Mouse (Mus musculus) 416B (cell line): Measurements from ENCODE around the gene Ccnl1.
A peak's percentile ranks its signal among the peaks of the same experiment; 100 is the strongest.

Source experiments
- DNase-seq: peaks from one replicate; pipeline ENCODE4 v3.0.0; 2011; ENCODE audit warnings: low read depth

The Ccnl1 gene

DNA sequence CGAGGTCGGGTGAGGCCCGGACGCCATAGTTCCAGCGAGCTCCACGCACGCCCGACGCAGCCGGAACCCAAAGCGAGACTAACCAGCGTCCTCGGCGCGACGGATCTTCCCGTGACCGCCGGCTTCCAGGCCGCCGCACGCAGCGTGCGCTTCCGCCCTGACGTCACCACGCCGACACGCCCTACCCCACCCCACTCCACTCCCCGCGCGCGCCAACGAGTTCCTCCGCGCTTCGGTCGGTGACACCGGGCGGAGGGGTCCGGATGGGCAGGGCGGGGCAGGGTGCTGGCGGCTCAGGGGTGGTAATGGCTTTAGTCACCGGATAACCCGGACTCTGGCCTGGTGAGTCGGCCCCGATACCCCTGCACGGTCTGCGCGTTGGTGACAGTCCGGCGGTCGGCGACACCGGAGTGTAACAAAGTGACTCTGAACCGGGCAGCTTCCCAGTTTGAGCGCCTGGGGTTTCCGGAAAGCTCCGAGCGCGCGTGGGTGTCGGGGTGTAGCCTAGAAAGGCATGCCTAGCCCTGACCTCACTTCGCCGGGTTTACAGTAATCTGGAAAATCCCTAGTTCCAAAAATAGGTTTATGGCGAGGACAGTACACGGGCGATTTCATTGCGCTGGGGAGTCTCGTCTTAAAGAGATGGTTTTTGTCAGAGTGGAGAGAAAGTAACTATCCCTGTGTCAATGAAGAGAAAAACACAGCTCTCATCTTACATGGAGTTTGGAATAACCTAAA is at the start of gene Ccnl1:
Ccnl1 (minus strand) TSS at position 148 of the 738 bp plus-strand sequence.
- DNase-seq, result peak; percentile 92

DNA sequence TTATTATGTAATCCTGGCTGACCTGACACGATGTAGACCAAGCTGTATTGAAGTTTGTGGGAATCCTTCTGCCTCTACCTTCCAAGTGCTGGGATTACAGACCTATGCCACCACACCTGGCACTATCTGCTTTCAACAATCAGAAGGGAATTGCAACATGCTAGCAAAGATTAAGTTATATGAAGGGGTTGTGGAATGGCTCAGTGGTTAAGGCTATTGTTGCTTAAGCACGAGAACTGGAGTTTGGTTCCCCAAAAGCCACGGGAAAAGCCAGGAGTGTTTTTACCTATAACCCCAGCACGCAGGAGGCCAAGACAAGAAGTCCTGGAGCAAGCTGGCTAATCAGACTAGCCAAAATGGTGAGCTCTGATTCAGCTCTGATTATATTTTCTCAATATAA is 46.9 kb upstream of the Ccnl1 start:
- no peak for DNase-seq

DNA sequence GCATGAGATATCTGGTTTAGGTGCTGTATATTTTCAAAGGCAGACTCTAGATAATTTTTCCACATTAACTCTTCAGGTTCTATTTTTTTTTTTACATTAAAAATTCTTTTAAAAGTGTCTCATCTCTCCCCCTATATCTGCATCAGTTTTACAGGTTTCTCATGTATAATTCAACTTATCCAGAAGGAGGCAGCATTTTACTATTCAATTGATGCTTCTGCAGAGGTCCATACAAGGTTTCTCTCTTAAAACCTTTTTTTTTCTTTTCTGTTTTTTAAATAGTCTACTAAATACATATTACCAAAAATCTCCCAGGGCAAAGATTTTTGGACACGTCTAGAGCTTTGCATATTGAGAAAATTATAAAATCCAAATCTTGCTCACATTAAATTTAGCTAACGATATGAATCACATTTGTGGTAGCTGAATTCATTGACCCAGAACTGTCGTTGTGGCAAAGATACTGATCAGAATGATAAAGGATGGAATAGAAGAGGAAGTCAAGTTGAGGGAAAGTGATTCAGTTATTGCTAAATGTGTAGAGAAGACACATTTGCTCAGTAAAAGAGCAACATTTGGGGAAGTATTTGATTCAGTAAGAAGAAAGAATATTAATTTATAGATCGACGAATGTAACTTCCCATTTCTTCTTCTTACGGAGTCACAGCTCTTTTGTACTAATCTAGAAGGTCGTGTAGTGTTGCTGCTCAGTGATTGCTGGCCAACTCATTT is 46.3 kb upstream of the Ccnl1 start:
- peak; percentile 70 for DNase-seq

DNA sequence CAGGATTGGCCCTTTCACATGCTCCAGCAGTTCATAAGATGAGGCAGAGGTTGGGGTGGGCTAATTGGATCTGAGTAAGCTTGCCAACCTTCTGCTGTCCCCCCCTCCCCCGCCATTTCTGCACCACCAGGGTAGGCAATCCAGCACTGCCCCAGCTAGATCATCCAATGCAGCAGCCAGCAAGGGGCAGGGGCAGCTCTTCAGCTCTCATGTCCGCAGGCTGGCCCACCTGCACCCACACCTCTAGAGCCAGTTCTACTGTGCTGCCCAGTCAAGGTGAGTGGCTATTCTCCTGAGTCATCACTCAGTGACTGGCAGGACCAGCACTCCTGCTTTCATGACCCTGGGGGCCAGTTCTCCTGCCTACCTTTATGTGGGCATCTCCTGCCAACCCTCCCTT is 42.4 kb upstream of the Ccnl1 start:
- no peak for DNase-seq

DNA sequence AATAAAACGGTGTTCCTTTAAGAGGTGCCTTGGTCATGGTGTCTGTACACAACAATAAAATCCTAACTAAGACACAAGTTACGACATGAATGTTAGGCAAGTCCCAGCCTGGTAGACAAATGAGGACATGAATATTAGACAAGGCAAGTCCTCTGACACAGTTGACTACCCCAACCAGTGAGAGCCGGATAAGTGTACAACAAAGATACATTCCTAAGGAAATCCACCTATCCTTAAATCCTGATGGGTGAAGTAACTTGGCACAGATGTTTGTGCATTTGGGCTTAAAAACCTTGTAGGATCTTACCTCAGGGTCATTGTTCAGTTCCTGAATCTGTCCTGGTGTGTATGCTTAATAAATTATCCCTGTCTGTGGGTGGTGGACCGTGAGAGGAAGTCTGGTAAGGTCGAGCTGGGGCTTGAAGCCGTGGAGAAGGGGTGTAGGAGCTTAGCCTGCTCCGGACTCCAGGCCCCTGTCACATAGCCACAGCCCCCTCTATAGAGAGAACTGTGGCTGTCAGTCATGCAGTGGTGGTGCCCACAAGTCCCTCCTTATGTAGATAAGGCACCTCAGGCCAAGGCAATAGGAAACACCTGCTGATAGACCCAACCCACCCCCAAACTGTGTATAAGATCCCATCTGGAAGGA is 39.4 kb upstream of the Ccnl1 start:
- DNase-seq, result no peak

DNA sequence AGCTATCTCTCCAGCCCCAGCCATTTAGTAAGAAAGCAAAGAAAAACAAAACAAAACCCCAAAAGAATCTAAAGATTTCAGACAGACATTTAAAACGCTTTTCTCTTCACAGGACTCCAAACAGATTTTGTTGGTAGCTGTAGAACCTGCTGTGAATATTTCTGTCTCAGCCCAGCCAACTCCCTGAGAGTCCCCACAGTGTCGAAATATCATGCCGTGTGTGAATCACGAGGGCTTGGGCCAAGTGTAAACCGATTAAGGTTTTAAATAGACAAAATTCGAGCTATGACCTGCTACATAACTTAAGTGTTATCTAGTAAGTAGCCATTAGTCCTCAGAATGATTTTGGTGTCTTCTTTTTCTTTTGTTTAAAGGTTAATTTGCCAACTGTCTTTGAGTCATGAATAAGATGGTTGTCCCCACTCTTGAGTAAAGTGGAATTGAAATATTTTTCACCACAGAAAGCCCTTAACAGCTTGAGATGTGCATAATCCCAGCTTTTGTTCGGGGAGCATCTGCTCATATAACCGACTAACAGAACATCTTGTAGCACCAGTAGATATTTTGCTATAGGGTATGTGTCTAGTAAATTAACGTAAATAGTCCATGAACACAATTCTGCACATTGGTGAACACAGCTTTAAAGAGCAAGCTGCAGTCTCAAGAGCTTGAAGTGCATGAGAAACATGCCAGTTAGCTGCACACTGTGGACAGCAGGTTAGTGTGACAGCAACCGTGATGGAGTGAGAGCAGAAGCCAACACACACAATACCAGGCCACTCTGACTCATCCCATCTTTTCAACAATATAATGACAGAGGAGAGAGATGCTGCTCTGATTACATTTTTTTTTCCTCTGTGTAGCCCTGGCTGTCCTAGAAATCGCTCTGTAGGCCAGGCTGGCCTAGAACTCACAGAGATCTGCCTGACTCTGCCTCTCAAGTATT is 34.6 kb upstream of the Ccnl1 start:
- DNase-seq, result no peak

DNA sequence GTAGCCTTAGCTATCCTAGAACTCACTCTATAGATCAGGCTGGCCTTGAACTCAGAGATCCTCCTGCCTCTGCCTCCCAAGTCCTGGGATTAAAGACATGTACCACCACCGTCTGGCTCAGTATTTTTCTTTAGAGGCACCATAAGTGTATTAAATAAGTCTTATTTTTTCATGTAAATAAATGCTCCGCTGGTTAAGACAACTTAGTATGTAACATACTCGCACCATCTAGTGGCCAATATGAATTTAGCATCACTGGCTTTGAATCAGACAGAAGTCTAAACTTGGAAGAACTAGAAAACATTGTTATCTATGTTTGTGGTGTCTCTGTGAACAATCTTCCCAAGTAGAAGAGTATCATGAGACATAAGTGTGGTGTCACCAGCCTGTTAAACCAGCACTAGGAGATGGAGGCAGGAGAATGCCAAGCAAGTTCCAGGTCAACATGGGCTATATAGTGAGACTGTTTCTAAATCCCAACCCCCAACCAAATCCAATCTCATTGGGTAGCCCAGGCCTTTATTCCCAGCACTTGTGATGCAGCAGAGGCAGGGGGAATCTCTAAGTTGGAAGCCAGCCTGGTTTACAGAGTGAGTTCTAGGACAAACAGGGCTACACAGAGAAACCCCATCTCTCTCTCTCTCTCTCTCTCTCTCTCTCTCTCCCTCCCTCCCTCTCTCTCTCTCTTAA is 33.1 kb upstream of the Ccnl1 start:
- DNase-seq, result peak; percentile 79

DNA sequence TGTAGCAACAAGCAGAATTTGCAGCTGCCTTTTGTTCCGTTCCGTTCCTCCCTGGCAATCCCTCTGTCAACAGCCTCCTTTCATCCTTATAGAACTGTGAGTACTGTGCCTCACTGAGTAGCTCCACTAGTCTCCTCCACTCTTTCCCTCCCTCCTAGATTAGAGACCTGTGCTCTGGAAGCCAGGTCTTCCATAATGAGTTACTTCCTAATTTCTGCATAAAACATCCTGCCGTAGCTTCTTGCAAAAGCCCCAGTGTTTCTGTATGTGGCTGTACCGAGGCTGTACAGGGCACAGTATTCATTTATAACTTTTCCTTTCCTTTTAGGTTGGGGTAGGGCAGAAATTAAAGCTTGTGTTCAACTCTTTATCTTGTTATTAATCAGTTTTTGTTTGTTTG is 32.5 kb upstream of the Ccnl1 start:
- no peak for DNase-seq

DNA sequence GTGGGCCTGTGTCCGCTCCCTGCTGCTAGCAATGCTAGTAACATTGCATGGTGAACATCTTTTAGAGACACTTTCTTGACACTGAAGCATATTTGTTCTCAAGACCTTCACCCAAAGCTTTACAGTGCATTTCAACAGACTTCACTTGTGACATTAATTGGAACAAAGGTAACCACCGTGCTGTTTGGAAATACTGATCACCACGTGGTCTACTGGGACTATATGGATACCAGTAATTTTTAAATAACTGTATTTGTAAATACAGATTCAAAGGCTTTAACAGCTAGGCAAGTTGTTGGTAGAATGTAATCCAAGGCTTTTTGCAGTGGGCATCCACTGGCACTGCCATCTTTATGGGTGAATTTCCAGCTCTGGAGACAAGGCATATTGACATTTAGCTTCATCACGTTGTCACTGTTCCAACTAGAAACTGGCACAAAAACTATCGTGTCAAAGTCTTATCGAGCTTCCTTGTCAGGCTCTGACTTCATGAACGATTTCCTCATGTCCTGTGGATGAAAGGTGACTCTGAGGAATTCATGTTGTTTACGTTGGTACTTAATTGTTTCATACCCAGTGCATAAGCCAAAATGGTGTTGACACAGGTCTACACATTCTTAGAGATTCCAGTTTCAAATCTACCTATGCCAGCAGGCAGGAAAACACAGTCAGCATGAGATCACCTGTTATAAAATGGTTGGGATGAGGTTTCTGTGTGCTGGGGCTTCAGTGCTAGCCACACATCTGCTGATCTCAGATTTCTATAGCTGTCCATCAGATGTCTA is 30.9 kb upstream of the Ccnl1 start:
- DNase-seq, result no peak

DNA sequence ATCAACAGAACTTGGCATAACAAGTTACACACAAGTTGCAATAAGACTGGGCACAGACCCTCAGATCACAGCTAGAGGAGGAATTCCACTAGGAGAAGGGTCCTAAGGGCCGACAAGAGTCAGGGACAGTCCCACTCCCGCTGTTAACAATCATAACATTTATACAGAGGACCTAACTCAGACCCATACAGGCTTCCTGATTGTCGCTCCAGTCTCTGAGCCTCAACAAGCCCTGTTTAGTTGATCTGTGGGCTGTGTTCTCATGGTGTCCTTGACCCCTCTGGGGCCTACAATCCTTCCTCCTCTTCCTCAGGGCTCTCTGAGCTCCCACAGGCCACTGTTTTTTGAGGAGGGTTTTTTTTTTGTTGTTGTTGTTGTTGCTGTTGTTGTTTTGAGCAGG is 18.2 kb upstream of the Ccnl1 start:
- no peak for DNase-seq

DNA sequence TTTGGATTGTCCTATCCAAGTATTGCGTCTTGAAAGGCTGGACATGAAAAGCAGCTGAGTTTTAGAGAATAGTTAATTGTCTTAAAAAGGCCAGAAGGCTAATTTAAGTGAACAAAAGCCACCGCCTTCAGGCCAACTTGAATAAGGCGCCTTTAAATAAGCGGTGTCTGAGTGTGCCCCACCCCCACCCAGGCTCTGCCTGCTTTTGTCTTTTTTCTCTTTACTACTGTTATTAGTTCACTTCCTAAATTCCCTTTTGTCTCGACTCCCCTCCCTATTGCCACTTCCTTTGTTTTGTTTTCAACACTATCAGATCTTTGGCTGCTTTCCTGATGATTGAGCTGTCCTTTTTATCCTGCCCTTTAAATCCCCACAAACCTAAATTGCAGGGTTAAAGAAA is 17.3 kb upstream of the Ccnl1 start:
- DNase-seq, result peak; percentile 85

DNA sequence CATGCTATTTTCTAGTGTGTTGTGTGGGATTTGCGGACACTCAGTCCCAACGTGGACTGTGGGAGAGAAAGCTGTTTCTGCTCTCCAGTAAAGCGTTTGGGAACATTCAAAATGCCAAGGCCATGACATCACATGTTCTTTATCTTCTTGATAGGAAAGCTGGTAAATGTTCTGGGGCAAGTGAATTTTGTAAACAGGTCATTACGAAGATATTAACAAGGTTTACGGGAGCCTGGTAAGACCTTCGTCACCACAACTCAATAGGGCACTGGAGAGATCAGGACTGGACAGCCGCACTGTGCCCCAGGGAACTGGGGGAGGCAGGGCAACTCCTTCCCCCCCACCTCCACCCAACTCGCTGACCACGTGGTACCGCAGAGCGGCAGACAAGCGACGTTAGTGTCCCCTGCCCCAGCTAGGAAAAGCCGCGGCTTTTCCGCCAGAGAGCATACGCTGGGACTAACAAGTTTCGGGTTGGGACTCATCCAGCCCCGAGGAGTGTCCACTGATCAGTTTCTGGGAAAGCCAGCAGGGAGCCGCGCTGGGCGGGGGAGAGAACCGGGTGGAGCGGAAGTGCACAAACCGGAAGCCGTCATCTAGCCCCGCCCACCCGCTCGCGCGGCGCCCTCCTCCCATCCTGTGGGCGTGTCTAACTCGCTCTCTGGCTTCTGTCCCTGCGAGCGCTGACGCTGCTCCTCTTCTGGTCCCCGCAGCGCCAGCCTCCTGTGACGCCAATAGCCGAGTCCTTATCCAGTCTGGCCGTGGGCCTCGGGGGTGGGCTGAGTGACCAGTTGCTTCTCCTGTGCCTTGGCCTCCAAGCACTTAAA is 16.4 kb upstream of the Ccnl1 start:
- DNase-seq, result peak; percentile 97

DNA sequence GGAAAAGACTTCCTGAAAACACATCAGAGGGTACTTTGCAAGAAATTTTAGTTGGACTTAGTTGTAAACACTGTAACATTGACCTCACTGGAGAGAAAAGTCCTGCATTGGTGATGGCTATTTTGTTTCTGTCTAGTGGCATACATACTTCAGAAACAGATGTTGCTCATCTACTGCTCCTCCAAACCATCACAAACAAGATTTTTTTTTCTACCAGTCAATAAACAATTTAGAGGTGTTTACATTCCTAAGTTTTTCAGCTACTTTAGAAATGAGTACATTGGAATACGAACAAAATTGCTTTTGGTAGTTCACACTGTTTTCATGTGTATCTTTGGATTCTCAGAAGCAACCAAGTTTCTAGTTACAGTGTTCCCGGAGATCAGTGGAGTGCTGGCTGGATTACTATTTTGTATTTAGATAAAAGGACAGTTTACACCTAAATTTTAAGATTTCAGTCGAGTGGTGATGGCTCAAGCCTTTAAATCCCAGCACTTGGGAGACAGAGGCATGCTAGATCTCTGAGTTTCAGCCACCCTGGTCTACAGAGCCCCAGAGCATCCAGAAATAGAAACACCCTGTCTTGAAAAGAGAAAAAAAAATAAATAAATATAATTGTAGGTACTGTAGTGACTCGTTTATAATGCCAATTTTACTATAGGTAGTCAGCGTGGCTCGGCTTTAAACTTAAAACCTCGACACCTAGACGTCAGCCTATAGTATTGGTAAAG is 15.6 kb upstream of the Ccnl1 start:
- no peak for DNase-seq

DNA sequence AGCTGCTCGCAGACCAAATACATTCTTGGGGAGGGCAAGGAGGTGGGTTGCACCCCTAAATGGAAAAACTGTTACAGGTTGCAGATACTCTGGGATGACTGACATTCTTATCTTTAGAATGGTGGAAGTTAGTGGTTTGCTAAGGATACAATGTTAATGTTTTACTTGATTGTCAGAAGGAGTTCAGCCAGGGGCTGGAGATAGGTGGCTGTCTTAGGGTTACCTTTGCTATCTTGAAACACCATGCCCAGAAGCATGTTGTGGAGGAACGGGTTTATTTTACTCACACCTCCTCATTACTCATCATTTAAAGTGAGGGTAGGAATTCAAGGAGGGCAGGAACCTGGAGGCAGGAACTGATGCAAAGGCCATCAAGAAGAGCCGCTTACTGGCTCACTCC is 11.1 kb upstream of the Ccnl1 start:
- no peak for DNase-seq

DNA sequence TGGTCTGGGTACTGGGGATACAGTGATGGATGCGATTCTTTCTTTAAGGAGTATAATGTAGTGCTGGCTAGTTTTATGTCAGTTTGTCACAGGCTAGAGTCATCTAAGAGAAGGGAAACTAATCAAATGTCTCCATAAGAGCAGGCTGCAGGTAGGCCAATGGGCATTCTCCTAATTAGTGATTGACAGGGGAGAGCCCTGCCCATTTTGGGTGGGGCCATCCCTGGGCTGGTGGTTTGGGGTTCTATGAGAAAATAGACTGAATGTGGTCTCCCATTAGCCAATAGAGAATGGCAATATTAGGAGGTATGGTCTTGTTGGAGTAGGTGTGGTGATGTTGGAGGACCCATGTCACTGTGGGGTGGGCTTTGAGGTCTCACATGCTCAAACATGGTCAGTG is 8.3 kb upstream of the Ccnl1 start:
- DNase-seq, result no peak

DNA sequence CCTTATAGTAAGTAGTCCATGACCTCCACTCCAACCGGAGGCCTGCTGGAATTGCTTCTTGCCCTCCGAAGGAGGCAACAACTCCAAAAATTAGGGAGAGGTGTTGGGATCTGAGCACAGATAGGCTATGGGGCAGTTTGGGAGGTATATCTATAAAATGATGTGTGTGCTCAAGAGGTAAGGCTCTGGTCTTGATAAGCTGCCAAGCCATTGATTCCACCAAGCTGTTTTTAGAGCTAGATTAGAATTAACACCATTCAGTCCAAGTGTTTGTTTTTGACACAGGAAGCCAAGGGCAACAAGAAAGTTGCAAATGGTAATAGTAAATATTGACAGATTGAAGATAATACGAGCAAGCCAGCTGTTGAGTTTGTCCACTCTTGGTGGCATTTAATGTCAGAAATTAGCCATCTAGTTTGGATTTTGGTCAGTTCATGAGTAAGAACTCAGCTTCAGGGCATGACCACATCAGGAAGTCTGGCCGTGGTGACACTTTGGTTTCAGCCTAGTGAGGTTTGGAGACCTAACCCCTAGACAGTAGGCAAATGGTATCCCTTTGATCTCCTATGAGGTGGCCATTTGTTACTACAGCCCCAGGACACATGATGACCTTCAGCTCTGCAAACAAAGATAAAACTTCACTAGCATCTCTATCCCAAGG is 4.4 kb upstream of the Ccnl1 start:
- DNase-seq, result peak; percentile 92

DNA sequence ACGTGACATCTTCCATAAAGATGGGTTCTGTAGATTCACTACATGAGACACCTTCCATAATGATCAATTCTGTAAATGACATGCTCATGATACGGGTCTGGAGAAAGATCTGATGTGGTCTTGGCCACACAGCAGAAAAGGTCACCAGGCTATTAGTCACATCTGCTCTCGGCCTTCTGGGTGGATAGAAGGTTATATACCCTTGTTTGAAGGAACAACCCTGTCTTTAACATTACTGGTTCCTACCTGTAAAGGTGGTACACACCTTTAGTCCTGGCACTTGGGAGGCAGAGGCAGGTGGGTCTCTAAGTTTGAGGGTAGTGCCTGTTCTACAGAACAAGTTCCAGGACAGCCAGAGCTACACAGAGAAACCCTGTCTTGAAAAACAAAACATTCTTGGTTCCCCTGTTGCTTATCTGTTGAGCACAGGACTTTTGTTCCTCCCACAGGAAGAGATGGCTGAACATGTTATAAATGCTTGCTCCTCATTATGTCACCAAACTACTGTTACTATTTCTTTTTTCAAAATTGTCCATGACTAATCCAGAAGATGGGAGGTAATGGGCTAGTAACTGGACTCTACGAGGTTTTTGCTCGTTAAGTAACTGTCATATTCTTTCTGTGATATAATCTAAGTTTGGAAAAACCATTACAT is 2.4 kb upstream of the Ccnl1 start:
- DNase-seq, result peak; percentile 91

DNA sequence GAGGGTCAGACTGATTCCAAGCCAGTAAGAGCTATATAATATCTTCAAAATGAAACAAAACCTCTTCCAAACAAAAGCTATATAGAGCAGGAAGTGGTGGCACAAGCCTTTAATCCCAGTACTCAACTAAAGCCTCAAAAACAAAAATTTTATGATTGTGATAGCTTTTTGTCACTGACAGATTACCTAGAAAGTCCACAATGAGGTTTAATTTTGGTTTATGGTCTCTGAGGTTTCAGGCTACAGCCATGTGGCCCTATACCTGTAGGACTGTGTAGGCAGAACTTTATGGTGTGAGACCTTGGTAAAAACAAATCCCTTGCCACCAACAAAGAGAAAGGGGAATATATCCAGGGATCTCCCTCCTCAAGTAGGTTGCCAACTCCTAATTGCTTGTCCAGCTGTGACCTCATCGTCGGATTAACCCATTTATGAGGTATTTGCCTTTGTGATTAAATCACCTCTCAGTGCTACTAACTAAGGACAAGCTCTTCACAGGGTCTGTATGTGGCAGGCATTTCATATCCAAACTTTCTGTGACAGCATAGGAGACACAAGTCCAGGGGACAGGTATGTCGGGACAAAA is 1.5 kb upstream of the Ccnl1 start:
- no peak for DNase-seq
